Mouse (Mus musculus) midbrain, embryonic 16.5 days (tissue): ENCODE data around the gene Rfx4. TPM values are rescaled to one million over a fixed set of nuclear protein-coding genes. Genes with fewer than 3 reads are reported as not detected.

Experiments
- ATAC-seq: fragments of 200-750 bp; cut with Nextera tagmentation; 2 replicates; pipeline ENCODE4 v1.8.0; 2017; ENCODE audit warnings: moderate TSS enrichment
- H3K27ac ChIP-seq: fragments of 300-500 bp; sonication (generic); 2 replicates; pipeline ENCODE4 v1.5.1; 2014; ENCODE audit warnings: mild to moderate bottlenecking, low read length, mixed read lengths
- H3K27me3 ChIP-seq: fragments of 300-500 bp; sonication (generic); 2 replicates; pipeline ENCODE4 v1.6.1; 2014; ENCODE audit warnings: low read depth, low read length, mixed read lengths; ENCODE audit not compliant: control insufficient read depth, insufficient read depth
- H3K36me3 ChIP-seq: fragments of 300-500 bp; sonication (generic); 2 replicates; pipeline ENCODE4 v1.6.1; 2014; ENCODE audit warnings: mild to moderate bottlenecking, low read length, moderate library complexity, mixed read lengths; ENCODE audit not compliant: control insufficient read depth, insufficient read depth
- H3K4me1 ChIP-seq: fragments of 300-500 bp; sonication (generic); 2 replicates; pipeline ENCODE4 v1.6.1; 2014; ENCODE audit warnings: mild to moderate bottlenecking, low read length, mixed read lengths; ENCODE audit not compliant: control insufficient read depth, insufficient read depth
- H3K4me2 ChIP-seq: fragments of 300-500 bp; sonication (generic); 2 replicates; pipeline ENCODE4 v1.6.1; 2014; ENCODE audit warnings: mild to moderate bottlenecking, low read length, mixed read lengths
- H3K4me3 ChIP-seq: fragments of 300-500 bp; sonication (generic); 2 replicates; pipeline ENCODE4 v1.5.1; 2014; ENCODE audit warnings: low read depth, mild to moderate bottlenecking, low read length, moderate library complexity, mixed read lengths
- H3K9ac ChIP-seq: fragments of 300-500 bp; sonication (generic); 2 replicates; pipeline ENCODE4 v1.6.1; 2014; ENCODE audit warnings: low read depth, low read length, mixed read lengths
- H3K9me3 ChIP-seq: fragments of 300-500 bp; sonication (generic); replicated peaks from 2 replicates; pipeline ENCODE4 v1.6.1; 2014; ENCODE audit warnings: mild to moderate bottlenecking, low read length, mixed read lengths; ENCODE audit not compliant: control insufficient read depth, poor library complexity, severe bottlenecking
- WGBS: fragments of 180-500 bp; shearing (Covaris S2); extraction: QIAGEN DNeasy Blood & Tissue Kit; methylation state at CpG from one replicate; pipeline ENCODE4 v1.1.7; 2014; 5-methylcytosine and 5-hydroxymethylcytosine counted together
- polyA plus RNA-seq: library from polyadenylated mRNA; unstranded; fragments of >200 nt; fragmentation: Nextera tagmentation; extraction: Ambion mirVana; gene quantifications from 2 replicates; pipeline ENCODE4 v1.2.1, GENCODE M21; 2015

Gene Rfx4
- polyA plus RNA-seq, 1 experiment from 2014 or later, result 13.9 TPM

- H3K9ac ChIP-seq, result peak overlapping the region; percentile 16; the same call in 1 of the 2 replicates
- no peaks in the 10 kb centered on the region for H3K9me3 ChIP-seq
- H3K4me1 ChIP-seq, result peaks cover 13% of the 10 kb centered on the region
- peak overlapping the region; percentile 25; the same call in 1 of the 2 replicates for H3K4me2 ChIP-seq
- 16% methylated on average over 5 of the region's 5 CpGs for WGBS
- no peaks in the 10 kb centered on the region for H3K36me3 ChIP-seq
- peak overlapping the region; percentile 50 for H3K27ac ChIP-seq
- H3K4me3 ChIP-seq, result no peak overlapping the region
- H3K27me3 ChIP-seq, result no peaks in the 10 kb centered on the region
- 0 out of 2 replicates have a peak, but pooled peaks have one; percentile 40 for ATAC-seq
These were observed 147.9 kb downstream of the Rfx4 start for GRCm38 (mm10) chr10:84903742-84904141.

DNA sequence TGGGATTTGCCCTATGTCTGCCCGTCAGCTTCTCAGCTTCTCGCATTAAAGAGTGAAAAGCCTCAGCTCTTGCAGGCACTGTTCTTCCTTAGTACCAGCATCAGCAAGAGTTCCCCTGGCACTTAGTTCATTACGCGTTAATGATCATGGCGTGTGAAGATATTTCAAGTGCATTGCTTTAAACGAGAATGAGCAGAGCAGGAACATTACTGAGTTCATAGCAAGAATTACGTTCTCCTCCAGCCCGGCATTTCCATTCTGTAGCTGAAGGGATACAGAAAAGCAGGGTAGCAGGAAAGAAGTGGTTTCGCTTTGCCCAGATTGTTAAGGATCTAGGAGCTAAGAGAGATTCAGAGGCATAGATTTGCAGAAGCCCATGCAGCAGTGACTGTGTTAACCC is 151.0 kb downstream of the Rfx4 start:
- H3K27me3 ChIP-seq, result no peaks in the 10 kb centered on the region
- no peaks in the 10 kb centered on the region for H3K36me3 ChIP-seq
- H3K4me2 ChIP-seq, result no peak overlapping the region
- ATAC-seq, result no peak
- peak overlapping the region; percentile 43 for H3K27ac ChIP-seq
- no peak overlapping the region for H3K9ac ChIP-seq
- WGBS, result 61% methylated on average over 9 of the region's 9 CpGs
- H3K4me1 ChIP-seq, result peaks cover 21% of the 10 kb centered on the region
- H3K9me3 ChIP-seq, result no peaks in the 10 kb centered on the region
- no peak overlapping the region for H3K4me3 ChIP-seq

DNA sequence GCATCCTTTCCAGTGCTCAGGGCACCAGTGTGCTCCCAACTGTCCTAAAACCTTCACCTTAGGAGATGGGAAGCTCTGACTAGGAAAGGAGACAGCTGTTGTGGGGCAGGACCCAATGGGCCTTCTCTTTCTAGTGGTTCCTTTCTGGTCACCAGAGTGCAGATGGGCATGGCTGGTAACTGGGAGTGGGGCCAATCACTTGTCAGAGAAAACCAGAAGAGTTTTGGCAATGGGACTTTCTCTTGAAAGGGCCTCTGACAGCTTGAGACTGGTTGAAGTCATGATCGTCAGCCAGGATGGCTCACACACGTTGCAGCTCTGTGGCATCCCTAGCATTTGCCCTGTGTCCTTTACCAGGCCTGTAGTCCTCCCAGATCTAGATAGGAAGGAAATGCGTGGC is 152.1 kb downstream of the Rfx4 start:
- no peaks in the 10 kb centered on the region for H3K36me3 ChIP-seq
- H3K4me1 ChIP-seq, result peaks cover 21% of the 10 kb centered on the region
- WGBS, result 88% methylated on average over 3 of the region's 3 CpGs
- H3K27me3 ChIP-seq, result no peaks in the 10 kb centered on the region
- ATAC-seq, result no peak
- H3K27ac ChIP-seq, result no peak overlapping the region
- no peaks in the 10 kb centered on the region for H3K9me3 ChIP-seq
- H3K9ac ChIP-seq, result no peak overlapping the region
- no peak overlapping the region for H3K4me3 ChIP-seq
- H3K4me2 ChIP-seq, result no peak overlapping the region

- 60% methylated on average over 3 of the region's 3 CpGs for WGBS
- Histone ChIP-seq H3K9me3 (no peaks in the 10 kb centered on the region), H3K9ac (no peak overlapping the region), H3K27me3 (no peaks in the 10 kb centered on the region), H3K4me2 (no peak overlapping the region), H3K4me1 (peaks cover 16% of the 10 kb centered on the region), H3K27ac (no peak overlapping the region), H3K36me3 (no peaks in the 10 kb centered on the region), H3K4me3 (no peak overlapping the region)
- ATAC-seq, result no peak
These were observed 152.6 kb downstream of the Rfx4 start for GRCm38 (mm10) chr10:84908471-84908870.

GRCm38 (mm10) chr10:84909021-84909801 is 153.3 kb downstream of the Rfx4 start:
- Histone ChIP-seq H3K36me3 (no peaks in the 10 kb centered on the region), H3K4me1 (peaks cover 9% of the 10 kb centered on the region), H3K4me2 (peak overlapping the region; percentile 14; the same call in 1 of the 2 replicates), H3K27me3 (no peaks in the 10 kb centered on the region), H3K27ac (no peak overlapping the region), H3K9me3 (no peaks in the 10 kb centered on the region), H3K4me3 (no peak overlapping the region), H3K9ac (no peak overlapping the region; the same call in 1 of the 2 replicates)
- 49% methylated on average over 17 of the region's 17 CpGs for WGBS
- ATAC-seq, result peak; percentile 44

DNA sequence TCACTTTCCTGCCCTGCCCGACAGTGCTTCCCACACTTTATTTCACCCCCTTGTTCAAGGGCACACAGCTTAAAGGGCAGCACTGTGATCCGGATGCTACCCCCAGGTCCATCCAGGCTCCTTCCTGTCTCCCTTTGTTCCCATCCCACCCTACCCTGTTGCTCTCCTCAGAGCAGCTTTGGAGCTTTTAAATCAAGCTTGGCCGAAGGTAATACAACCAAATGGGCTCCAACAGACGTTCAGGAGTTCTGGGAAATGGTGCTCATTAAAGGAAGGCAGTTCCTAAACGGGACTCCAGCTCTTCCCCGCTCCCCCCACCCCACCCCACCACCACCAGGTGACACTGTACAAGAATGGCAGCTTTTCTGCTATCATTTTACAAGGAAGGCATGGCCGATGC is 154.3 kb downstream of the Rfx4 start:
- Histone ChIP-seq H3K4me3 (no peak overlapping the region), H3K27me3 (no peaks in the 10 kb centered on the region), H3K27ac (no peak overlapping the region), H3K4me2 (no peak overlapping the region), H3K36me3 (no peaks in the 10 kb centered on the region), H3K9ac (no peak overlapping the region), H3K9me3 (no peaks in the 10 kb centered on the region), H3K4me1 (peaks cover 8% of the 10 kb centered on the region)
- WGBS, result 10% methylated on average over 7 of the region's 7 CpGs
- no peak for ATAC-seq

GRCm38 (mm10) chr10:84910758-84911384 is 155.0 kb downstream of the Rfx4 start:
- Histone ChIP-seq H3K27me3 (no peaks in the 10 kb centered on the region), H3K9ac (no peak overlapping the region), H3K4me3 (no peak overlapping the region), H3K36me3 (no peaks in the 10 kb centered on the region), H3K9me3 (no peaks in the 10 kb centered on the region), H3K27ac (no peak overlapping the region), H3K4me2 (no peak overlapping the region), H3K4me1 (peaks cover 8% of the 10 kb centered on the region)
- 21% methylated on average over 1 of the region's 1 CpGs for WGBS
- ATAC-seq, result no peak

- 75% methylated on average over 1 of the region's 1 CpGs for WGBS
- no peak overlapping the region for H3K4me3 ChIP-seq
- no peak for ATAC-seq
These were observed 157.3 kb downstream of the Rfx4 start for GRCm38 (mm10) chr10:84913148-84913547.

DNA sequence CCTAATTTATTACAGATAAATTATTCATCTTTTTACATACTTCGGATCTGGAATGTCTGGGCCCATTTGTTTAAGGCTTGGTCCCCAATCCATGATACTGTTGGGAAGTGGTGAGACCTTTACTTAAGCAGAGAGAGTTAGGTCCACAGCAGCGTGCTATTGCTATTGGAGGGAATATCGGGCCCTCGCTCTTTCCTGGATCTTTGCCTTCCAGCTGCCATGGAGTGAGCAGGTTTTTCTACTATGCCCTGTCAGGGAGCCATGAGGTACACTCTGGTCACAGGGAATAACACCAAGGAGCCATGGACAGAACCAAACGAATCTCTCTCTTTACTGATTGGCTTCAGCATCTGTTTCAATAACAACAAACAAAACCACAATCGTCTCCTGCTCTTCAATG is 159.6 kb downstream of the Rfx4 start:
- WGBS, result 89% methylated on average over 6 of the region's 6 CpGs
- H3K27ac ChIP-seq, result no peak overlapping the region
- no peak overlapping the region for H3K9ac ChIP-seq
- no peaks in the 10 kb centered on the region for H3K36me3 ChIP-seq
- H3K9me3 ChIP-seq, result no peaks in the 10 kb centered on the region
- no peak overlapping the region for H3K4me2 ChIP-seq
- peaks cover 24% of the 10 kb centered on the region for H3K4me1 ChIP-seq
- no peak overlapping the region for H3K4me3 ChIP-seq
- no peak for ATAC-seq
- H3K27me3 ChIP-seq, result no peaks in the 10 kb centered on the region

More at GRCm38 (mm10) chr10:84913148-84913547, 157.3 kb downstream of the Rfx4 start:
- no peak overlapping the region for H3K27ac ChIP-seq
- H3K4me1 ChIP-seq, result peaks cover 8% of the 10 kb centered on the region
- no peak overlapping the region for H3K4me2 ChIP-seq
- H3K9ac ChIP-seq, result no peak overlapping the region
- H3K9me3 ChIP-seq, result no peaks in the 10 kb centered on the region
- no peaks in the 10 kb centered on the region for H3K27me3 ChIP-seq
- H3K36me3 ChIP-seq, result no peaks in the 10 kb centered on the region
